Mouse (Mus musculus) thymus, postnatal 25 days (tissue): ENCODE results near the gene Mitd1.

Experiments
- DNase-seq: peaks from one replicate; pipeline ENCODE4 v3.0.0; 2022

Gene Mitd1

GRCm38 (mm10) chr1:37867056-37867455 lies 23.2 kb downstream of the Mitd1 start:
- peak; percentile 58 for DNase-seq

DNA sequence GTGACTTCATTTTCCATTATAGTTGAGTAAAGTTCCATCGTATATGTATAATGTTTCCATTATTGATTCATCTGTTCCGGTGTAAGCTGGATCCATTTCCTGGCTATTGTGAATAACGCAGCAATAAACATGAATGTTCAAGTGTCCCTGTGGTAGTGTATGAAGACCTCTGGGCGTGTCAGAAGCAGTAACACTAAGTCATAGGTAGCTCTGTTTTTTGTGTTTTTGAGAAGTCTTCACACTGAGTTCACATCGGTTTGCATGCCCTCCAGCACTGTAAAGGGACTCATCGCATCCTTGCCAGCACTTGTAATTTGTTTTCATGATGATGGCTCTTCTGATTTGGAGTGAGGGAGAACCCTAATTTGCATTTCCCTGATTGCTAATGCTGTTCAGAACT lies 23.9 kb downstream of the Mitd1 start, which contains the start of gene Tsga10:
Gene Tsga10 (minus strand): TSS at position 144 of the 400 bp plus-strand sequence.
- DNase-seq = no peak

DNA sequence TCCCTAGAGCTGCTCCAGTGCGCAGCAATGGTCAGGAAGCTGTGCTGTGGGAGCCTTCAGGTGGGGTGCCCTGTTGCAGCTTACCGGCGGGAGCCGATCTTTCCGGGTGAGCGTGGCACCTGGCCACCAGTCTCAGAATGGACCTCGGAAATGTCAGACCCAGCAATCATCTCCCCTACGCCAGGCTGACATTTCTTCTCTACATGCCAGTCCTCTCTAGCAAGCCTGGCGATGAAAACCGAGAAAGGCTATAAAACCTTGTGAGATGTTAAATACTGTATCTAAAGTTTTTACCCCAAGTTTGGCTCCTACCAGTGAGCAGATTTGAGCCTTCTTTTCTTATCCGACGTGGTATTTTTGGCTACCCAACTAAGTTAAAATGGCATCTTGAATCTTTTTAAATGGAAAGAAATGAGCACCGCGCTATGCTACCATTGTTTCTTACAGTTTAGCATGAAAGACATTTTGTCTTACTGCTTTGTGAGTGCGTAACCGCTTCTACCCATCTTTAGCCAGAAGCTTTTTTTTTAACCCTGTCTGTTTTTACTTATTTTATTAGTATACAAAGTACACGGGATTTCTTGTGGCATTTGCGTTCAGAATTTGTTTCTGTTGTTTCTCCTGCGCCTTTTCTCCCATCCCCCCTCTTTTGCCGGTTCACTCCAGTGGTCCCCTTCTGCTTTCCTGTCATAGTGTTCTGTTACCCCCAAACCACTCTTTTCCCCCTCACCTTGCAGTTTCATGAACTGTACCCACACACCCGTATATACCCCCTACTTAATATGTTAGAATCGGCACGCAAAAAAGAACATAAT lies 24.6 kb downstream of the Mitd1 start:
- DNase-seq = no peak

GRCm38 (mm10) chr1:37864511-37865400 lies 25.5 kb downstream of the Mitd1 start:
- DNase-seq = peak; percentile 99

GRCm38 (mm10) chr1:37850696-37851095 lies 39.5 kb downstream of the Mitd1 start:
- DNase-seq = no peak

- DNase-seq = no peak
Measured at GRCm38 (mm10) chr1:37846878-37847277, 43.3 kb downstream of the Mitd1 start.

DNA sequence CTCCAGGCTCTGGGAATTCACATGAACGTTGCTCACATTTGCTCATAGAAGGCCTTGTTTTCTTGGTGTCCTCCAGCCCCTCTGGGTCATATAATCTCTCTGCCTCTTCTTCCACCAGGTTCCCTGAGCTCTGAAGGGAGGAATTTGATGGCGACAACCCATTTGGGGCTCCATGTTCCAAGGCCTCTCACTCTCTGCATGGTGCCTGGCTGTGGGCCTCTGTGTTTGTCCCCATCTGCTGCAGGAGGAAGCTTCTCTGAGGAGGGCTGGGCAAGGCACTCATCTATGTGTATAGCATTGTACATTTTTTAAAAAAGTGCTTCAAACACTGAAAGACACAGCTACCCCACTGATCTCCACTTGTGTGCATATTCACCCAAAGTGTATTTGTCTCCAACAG lies 58.5 kb downstream of the Mitd1 start:
- no peak for DNase-seq
